Mouse (Mus musculus): ENCODE results near the gene Ttc28. TPM values are rescaled to one million over a fixed set of nuclear protein-coding genes. Genes with fewer than 3 reads are reported as not detected.

The Ttc28 gene
- total and polyA plus RNA-seq, 2 experiments from 2014 or later = 14.5 to 50.4 TPM

DNA sequence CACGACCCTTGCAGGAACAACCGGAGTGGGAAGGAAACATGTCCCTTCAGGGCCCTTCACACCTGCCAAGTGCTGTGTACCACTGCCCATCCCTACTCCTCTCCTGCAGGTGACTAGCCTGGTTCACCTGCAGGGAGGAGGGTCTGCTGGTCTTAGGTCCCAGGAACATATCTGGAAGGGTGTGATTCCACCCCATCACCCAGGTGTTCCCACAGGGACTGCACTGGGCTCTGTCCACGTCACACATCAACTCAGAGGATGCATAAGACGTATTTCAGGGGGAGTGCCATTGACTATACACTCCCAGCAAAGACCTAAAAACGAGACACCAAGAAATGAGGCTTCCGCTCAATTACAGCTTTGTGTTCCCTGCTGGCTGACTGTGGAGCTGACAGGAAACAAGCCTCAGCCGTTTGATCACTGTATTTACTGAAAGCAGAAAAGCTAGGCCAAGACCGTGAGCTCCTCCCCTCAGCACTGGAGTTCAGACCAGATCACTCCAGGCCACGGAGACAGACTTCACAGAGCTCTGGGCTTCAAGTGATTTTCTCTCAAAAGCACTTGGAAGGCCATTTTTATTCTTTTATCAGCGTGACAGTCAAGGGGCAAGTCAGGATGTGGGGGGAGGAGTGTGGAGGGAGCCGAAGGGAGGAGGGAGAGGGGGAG, 383.1 kb downstream of the Ttc28 start:
- Histone ChIP-seq H3K27ac (ENCODE audit: low read depth, low read length) (peak overlapping the region; percentile 68), H3K36me3 (ENCODE audit: insufficient read depth) (peaks cover 8% of the 10 kb centered on the region), H3K4me1 (ENCODE audit: insufficient read depth) (peaks cover 11% of the 10 kb centered on the region), H3K4me2 (ENCODE audit: low read depth) (no peak overlapping the region), H3K9me3 (ENCODE audit: low read length) (no peaks in the 10 kb centered on the region), H3K4me3 (ENCODE audit: low read depth, low read length) (no peak overlapping the region), H3K27me3 (ENCODE audit: insufficient read depth, low read length) (no peaks in the 10 kb centered on the region), H3K9ac (no peak overlapping the region)
- TF ChIP-seq CTCF (IDR thresholded peaks at IDR 0.05; ENCODE audit: low read depth) = peak; percentile 50
- DNase-seq = peak; percentile 59
- 12% methylated on average over 11 of the region's 11 CpGs for WGBS
- ATAC-seq = peak; percentile 70

- Histone ChIP-seq H3K9me3 (ENCODE audit: low read length) (no peaks in the 10 kb centered on the region), H3K4me1 (ENCODE audit: insufficient read depth) (peaks cover 11% of the 10 kb centered on the region), H3K4me2 (ENCODE audit: low read depth) (no peak overlapping the region), H3K27ac (ENCODE audit: low read depth, low read length) (peak overlapping the region; percentile 68), H3K27me3 (ENCODE audit: insufficient read depth, low read length) (no peaks in the 10 kb centered on the region), H3K4me3 (ENCODE audit: low read depth, low read length) (no peak overlapping the region), H3K36me3 (ENCODE audit: insufficient read depth) (peaks cover 15% of the 10 kb centered on the region), H3K9ac (peak overlapping the region; percentile 22; the same call in 1 of the 2 replicates)
- WGBS = 26% methylated on average over 5 of the region's 5 CpGs
- peak; percentile 28 for ATAC-seq
- no peak for TF ChIP-seq CTCF (IDR thresholded peaks at IDR 0.05; ENCODE audit: low read depth)
- no peak for DNase-seq
Observed at GRCm38 (mm10) chr5:111263370-111263769, 383.8 kb downstream of the Ttc28 start.

DNA sequence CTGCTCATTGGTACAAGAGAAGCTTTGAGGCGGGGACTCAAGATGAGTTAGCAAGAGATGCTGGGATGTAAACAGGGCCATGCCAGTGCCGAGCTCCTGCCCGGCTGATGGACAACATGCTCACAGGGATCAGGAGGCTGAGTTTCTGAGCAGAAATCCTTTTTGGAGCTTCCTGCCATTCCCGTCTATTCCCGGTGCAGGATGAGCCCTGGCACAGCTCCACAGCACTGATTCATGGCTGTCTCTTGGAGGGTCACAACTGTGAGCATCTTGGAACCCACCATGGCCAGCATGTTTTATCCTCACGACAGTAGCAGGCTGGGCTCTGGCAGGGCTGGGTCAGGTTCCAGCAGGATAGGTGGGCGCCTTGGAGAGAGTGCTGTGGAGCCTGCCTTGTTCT, 384.9 kb downstream of the Ttc28 start:
- H3K4me3 ChIP-seq (ENCODE audit: low read depth, low read length) = no peak overlapping the region
- peaks cover 11% of the 10 kb centered on the region for H3K4me1 ChIP-seq (ENCODE audit: insufficient read depth)
- no peak overlapping the region for H3K9ac ChIP-seq
- DNase-seq (no peak), ATAC-seq (no peak)
- no peak overlapping the region for H3K27ac ChIP-seq (ENCODE audit: low read depth, low read length)
- TF ChIP-seq CTCF (IDR thresholded peaks at IDR 0.05; ENCODE audit: low read depth) = no peak
- no peaks in the 10 kb centered on the region for H3K27me3 ChIP-seq (ENCODE audit: insufficient read depth, low read length)
- peaks cover 20% of the 10 kb centered on the region for H3K36me3 ChIP-seq (ENCODE audit: insufficient read depth)
- 78% methylated on average over 7 of the region's 7 CpGs for WGBS
- no peak overlapping the region for H3K4me2 ChIP-seq (ENCODE audit: low read depth)
- H3K9me3 ChIP-seq (ENCODE audit: low read length) = no peaks in the 10 kb centered on the region

DNA sequence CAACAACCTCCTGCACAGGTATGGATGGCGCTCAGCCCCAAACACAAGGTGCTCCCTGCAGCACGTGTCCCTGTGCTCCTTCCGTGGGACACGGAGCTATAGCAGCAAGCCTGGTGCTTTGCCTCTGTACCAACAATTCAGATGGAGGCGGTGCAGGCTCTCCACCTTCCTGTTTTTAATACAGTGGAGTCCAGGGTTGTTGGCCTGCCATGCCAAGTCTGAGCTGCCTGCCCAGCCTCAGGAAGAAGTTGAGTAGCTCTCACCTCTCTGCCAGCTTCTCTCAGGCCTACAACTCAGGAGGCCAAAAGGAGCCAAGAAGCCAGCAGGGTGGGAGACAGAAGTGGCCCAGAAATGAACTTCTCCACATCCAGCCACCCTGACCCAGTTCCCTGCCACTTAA, 387.1 kb downstream of the Ttc28 start:
- Histone ChIP-seq H3K27ac (ENCODE audit: low read depth, low read length) (no peak overlapping the region), H3K4me3 (ENCODE audit: low read depth, low read length) (no peak overlapping the region), H3K9ac (no peak overlapping the region), H3K9me3 (ENCODE audit: low read length) (no peaks in the 10 kb centered on the region), H3K4me2 (ENCODE audit: low read depth) (no peak overlapping the region), H3K36me3 (ENCODE audit: insufficient read depth) (peaks cover 28% of the 10 kb centered on the region), H3K27me3 (ENCODE audit: insufficient read depth, low read length) (no peaks in the 10 kb centered on the region), H3K4me1 (ENCODE audit: insufficient read depth) (peaks cover 11% of the 10 kb centered on the region)
- ATAC-seq (no peak), DNase-seq (no peak)
- 96% methylated on average over 5 of the region's 5 CpGs for WGBS
- TF ChIP-seq CTCF (IDR thresholded peaks at IDR 0.05; ENCODE audit: low read depth) = no peak

DNA sequence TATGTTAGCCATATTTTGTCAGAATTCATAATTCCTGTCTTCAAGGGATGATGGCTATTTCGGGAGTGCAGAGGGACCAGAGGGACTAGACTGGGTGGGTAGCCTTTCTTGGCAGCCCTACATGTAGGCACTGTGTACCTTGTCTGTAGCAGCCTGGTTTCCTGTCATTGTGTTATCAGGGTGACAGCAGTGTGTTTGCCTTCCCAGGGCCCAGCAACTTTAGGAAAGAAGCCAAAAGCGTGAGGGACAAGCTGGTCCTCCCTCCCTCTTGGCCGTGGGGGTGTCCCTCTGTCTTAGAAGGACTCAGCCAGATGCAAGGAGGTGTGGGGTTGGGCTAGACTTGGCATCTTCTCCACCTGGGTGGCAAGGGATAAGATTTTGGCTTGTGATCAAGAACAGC, 387.5 kb downstream of the Ttc28 start:
- no peaks in the 10 kb centered on the region for H3K9me3 ChIP-seq (ENCODE audit: low read length)
- no peak overlapping the region for H3K9ac ChIP-seq
- H3K4me2 ChIP-seq (ENCODE audit: low read depth) = no peak overlapping the region
- DNase-seq = no peak
- H3K27ac ChIP-seq (ENCODE audit: low read depth, low read length) = no peak overlapping the region
- H3K27me3 ChIP-seq (ENCODE audit: insufficient read depth, low read length) = no peaks in the 10 kb centered on the region
- peaks cover 32% of the 10 kb centered on the region for H3K36me3 ChIP-seq (ENCODE audit: insufficient read depth)
- no peak for TF ChIP-seq CTCF (IDR thresholded peaks at IDR 0.05; ENCODE audit: low read depth)
- no peak overlapping the region for H3K4me3 ChIP-seq (ENCODE audit: low read depth, low read length)
- WGBS = 64% methylated on average over 3 of the region's 3 CpGs
- H3K4me1 ChIP-seq (ENCODE audit: insufficient read depth) = peaks cover 10% of the 10 kb centered on the region
- ATAC-seq = no peak

GRCm38 (mm10) chr5:111268852-111269251, 389.2 kb downstream of the Ttc28 start:
- Histone ChIP-seq H3K27me3 (ENCODE audit: insufficient read depth, low read length) (no peaks in the 10 kb centered on the region), H3K36me3 (ENCODE audit: insufficient read depth) (peaks cover 44% of the 10 kb centered on the region), H3K9ac (no peak overlapping the region), H3K9me3 (ENCODE audit: low read length) (no peaks in the 10 kb centered on the region), H3K4me3 (ENCODE audit: low read depth, low read length) (no peak overlapping the region), H3K4me2 (ENCODE audit: low read depth) (no peak overlapping the region), H3K4me1 (ENCODE audit: insufficient read depth) (no peaks in the 10 kb centered on the region), H3K27ac (ENCODE audit: low read depth, low read length) (peak overlapping the region; percentile 62)
- 32% methylated on average over 2 of the region's 2 CpGs for WGBS
- ATAC-seq (no peak), DNase-seq (no peak)
- no peak for TF ChIP-seq CTCF (IDR thresholded peaks at IDR 0.05; ENCODE audit: low read depth)

- Histone ChIP-seq H3K36me3 (ENCODE audit: insufficient read depth) (peaks cover 52% of the 10 kb centered on the region), H3K27me3 (ENCODE audit: insufficient read depth, low read length) (no peaks in the 10 kb centered on the region), H3K9ac (no peak overlapping the region; the same call in 1 of the 2 replicates), H3K4me2 (ENCODE audit: low read depth) (no peak overlapping the region), H3K4me3 (ENCODE audit: low read depth, low read length) (no peak overlapping the region), H3K27ac (ENCODE audit: low read depth, low read length) (peak overlapping the region; percentile 79), H3K4me1 (ENCODE audit: insufficient read depth) (no peaks in the 10 kb centered on the region), H3K9me3 (ENCODE audit: low read length) (no peaks in the 10 kb centered on the region)
- 42% methylated on average over 6 of the region's 6 CpGs for WGBS
- peak; percentile 97 for TF ChIP-seq CTCF (IDR thresholded peaks at IDR 0.05; ENCODE audit: low read depth)
- ATAC-seq (peak; percentile 58), DNase-seq (peak; percentile 83)
Observed at GRCm38 (mm10) chr5:111269613-111270205, 390.1 kb downstream of the Ttc28 start.
